Comparison of ENCODE assay signal across 13 mouse cellular contexts in the genomic region with DNA sequence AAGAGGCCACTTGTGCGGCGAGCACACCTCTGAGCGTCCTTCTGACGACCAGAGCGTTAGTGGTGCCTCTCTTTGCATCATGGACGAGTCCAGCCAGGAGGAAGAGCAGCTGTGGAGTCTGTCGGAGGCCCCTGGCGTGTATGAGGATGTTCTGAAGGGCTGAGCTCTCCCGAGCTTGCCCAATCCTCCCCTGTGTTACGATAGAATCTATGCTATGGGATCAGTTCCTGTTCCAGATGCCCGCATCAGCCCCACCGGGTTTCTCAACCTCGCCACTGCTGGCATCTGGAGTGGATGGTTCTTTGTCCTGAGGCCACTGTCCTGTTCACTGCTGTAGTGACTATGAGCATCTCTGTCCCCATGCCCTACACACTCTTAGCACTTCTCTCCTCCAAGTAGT.
"Had no signal": no experiment of that assay in that cellular context is flagged by ENCODE, and none has a peak within 500 bp of the region (broad histone marks: within the 10 kb centered on the region; RNA-seq: fewer than 3 reads in every experiment).

No protein-coding gene starts in this region.

- H3K9ac ChIP-seq: limb, embryonic 15.5 days; liver, embryonic 15.5 days; lung, embryonic 15.5 days; neural tube, embryonic 13.5 days had no signal

- H3K27me3 ChIP-seq: limb, embryonic 15.5 days; liver, embryonic 15.5 days; lung, embryonic 15.5 days; midbrain, embryonic 12.5 days; neural tube, embryonic 13.5 days had no signal

- H3K27ac ChIP-seq: limb, embryonic 15.5 days; liver, embryonic 15.5 days; lung, embryonic 15.5 days; midbrain, embryonic 12.5 days; neural tube, embryonic 13.5 days had no signal

- H3K9me3 ChIP-seq: limb, embryonic 15.5 days; liver, embryonic 15.5 days; lung, embryonic 15.5 days; midbrain, embryonic 12.5 days; neural tube, embryonic 13.5 days had no signal

- H3K36me3 ChIP-seq: neural tube, embryonic 13.5 days had no signal

- ATAC-seq: intestine, embryonic 16.5 days had no signal

- H3K4me2 ChIP-seq: limb, embryonic 15.5 days; liver, embryonic 15.5 days; lung, embryonic 15.5 days; midbrain, embryonic 12.5 days; neural tube, embryonic 13.5 days had no signal

- DNase-seq: kidney, adult 8-10 months; kidney, postnatal 25 days; retina, postnatal 1 day; right cerebral cortex, postnatal 4 days; spleen, adult 18-20 months; thymus, adult 18-20 months; thymus, postnatal 14 days had no signal

- H3K4me3 ChIP-seq: limb, embryonic 15.5 days; liver, embryonic 15.5 days; lung, embryonic 15.5 days; midbrain, embryonic 12.5 days; neural tube, embryonic 13.5 days had no signal
